Mouse (Mus musculus) bone marrow, adult 2 months (tissue): ENCODE measurements around the gene Prkcz. TPM values are rescaled to one million over a fixed set of nuclear protein-coding genes. Genes with fewer than 3 reads are reported as not detected.

Experiments
- H3K27ac ChIP-seq: fragments of 200-500 bp; 2 replicates; pipeline ENCODE4 v1.5.1; 2012; ENCODE audit warnings: low read depth, mild to moderate bottlenecking, control low read depth, inconsistent platforms, low read length; ENCODE audit not compliant: control insufficient read depth, poor library complexity, insufficient read depth
- H3K4me1 ChIP-seq: fragments of 200-500 bp; 2 replicates; pipeline ENCODE4 v1.6.1; 2011; ENCODE audit warnings: low read length; ENCODE audit not compliant: control insufficient read depth, insufficient read depth
- H3K4me3 ChIP-seq: fragments of 200-500 bp; replicated peaks from 2 replicates; pipeline ENCODE3; 2011; ENCODE audit warnings: mild to moderate bottlenecking, low read depth, low read length, control low read depth; ENCODE audit not compliant: control insufficient read depth
- CTCF ChIP-seq: fragments of 200-500 bp; IDR thresholded peaks from 2 replicates; pipeline ENCODE4 v1.5.1; 2011; ENCODE audit warnings: low read length, control low read depth; ENCODE audit not compliant: control insufficient read depth, insufficient read depth
- POLR2A ChIP-seq: fragments of 200-500 bp; IDR thresholded peaks from 2 replicates; pipeline ENCODE4 v1.6.1; 2011; ENCODE audit warnings: low read depth, mild to moderate bottlenecking, control low read depth, low read length, borderline replicate concordance; ENCODE audit not compliant: control insufficient read depth
- WGBS: fragments of 180-500 bp; shearing (Covaris S2); methylation state at CpG from one replicate; pipeline ENCODE4 v1.1.7; 2018; 5-methylcytosine and 5-hydroxymethylcytosine counted together
- polyA plus RNA-seq: library from polyadenylated mRNA; stranded (reverse); fragments of >200 nt; gene quantifications from 2 replicates; pipeline ENCODE4 v1.2.4, GENCODE M21; 2011; ENCODE audit warnings: low replicate concordance; ENCODE audit not compliant: missing spikeins, insufficient read depth, insufficient read length

The Prkcz gene
- polyA plus RNA-seq, 1 experiment, result 1.9 TPM

GRCm38 (mm10) chr4:155307591-155307990, 53.6 kb downstream of the Prkcz start:
- Histone ChIP-seq H3K4me3 (peak overlapping the region; percentile 18), H3K4me1 (peaks cover 4% of the 10 kb centered on the region), H3K27ac (peak overlapping the region; percentile 19; the same call in 1 of the 2 replicates)
- TF ChIP-seq CTCF, result no peak; the same call in 1 of the 2 replicates
- TF ChIP-seq POLR2A, result no peak
- 33% methylated on average over 5 of the region's 5 CpGs for WGBS

- Histone ChIP-seq H3K4me3 (no peak overlapping the region), H3K4me1 (peaks cover 4% of the 10 kb centered on the region), H3K27ac (no peak overlapping the region)
- TF ChIP-seq POLR2A, result no peak
- TF ChIP-seq CTCF, result no peak
- 39% methylated on average over 24 of the region's 24 CpGs for WGBS
Observed at GRCm38 (mm10) chr4:155306356-155307242, 54.6 kb downstream of the Prkcz start.

GRCm38 (mm10) chr4:155305531-155306031, 55.6 kb downstream of the Prkcz start:
- TF ChIP-seq POLR2A (no peak), CTCF (no peak)
- WGBS, result 77% methylated on average over 8 of the region's 8 CpGs
- no peak overlapping the region for H3K27ac ChIP-seq
- H3K4me3 ChIP-seq, result no peak overlapping the region
- H3K4me1 ChIP-seq, result peaks cover 4% of the 10 kb centered on the region

- Histone ChIP-seq H3K4me3 (no peak overlapping the region), H3K27ac (no peak overlapping the region), H3K4me1 (peaks cover 4% of the 10 kb centered on the region)
- 64% methylated on average over 7 of the region's 7 CpGs for WGBS
- TF ChIP-seq POLR2A (no peak), CTCF (no peak)
Observed at GRCm38 (mm10) chr4:155304508-155305096, 56.6 kb downstream of the Prkcz start.

GRCm38 (mm10) chr4:155301965-155302364, 59.2 kb downstream of the Prkcz start:
- Histone ChIP-seq H3K27ac (no peak overlapping the region), H3K4me3 (no peak overlapping the region), H3K4me1 (no peaks in the 10 kb centered on the region; the same call in 1 of the 2 replicates)
- TF ChIP-seq CTCF (no peak), POLR2A (no peak)
- 63% methylated on average over 4 of the region's 4 CpGs for WGBS

- 91% methylated on average over 7 of the region's 7 CpGs for WGBS
- no peak for TF ChIP-seq CTCF
- TF ChIP-seq POLR2A, result no peak
- H3K4me3 ChIP-seq, result no peak overlapping the region
- no peaks in the 10 kb centered on the region for H3K4me1 ChIP-seq
- H3K27ac ChIP-seq, result no peak overlapping the region
Observed at GRCm38 (mm10) chr4:155301098-155301447, 60.1 kb downstream of the Prkcz start.

- H3K4me1 ChIP-seq, result no peaks in the 10 kb centered on the region
- no peak overlapping the region for H3K4me3 ChIP-seq
- 67% methylated on average over 21 of the region's 21 CpGs for WGBS
- no peak for TF ChIP-seq CTCF
- no peak for TF ChIP-seq POLR2A
- H3K27ac ChIP-seq, result no peak overlapping the region
Observed at GRCm38 (mm10) chr4:155300421-155301097, 60.6 kb downstream of the Prkcz start.

GRCm38 (mm10) chr4:155298826-155299225, 62.3 kb downstream of the Prkcz start:
- Histone ChIP-seq H3K4me1 (no peaks in the 10 kb centered on the region), H3K4me3 (no peak overlapping the region), H3K27ac (no peak overlapping the region)
- 77% methylated on average over 4 of the region's 4 CpGs for WGBS
- no peak for TF ChIP-seq CTCF
- no peak for TF ChIP-seq POLR2A

- 45% methylated on average over 2 of the region's 2 CpGs for WGBS
- 0 out of 2 replicates have a peak, but pooled peaks have one; percentile 5 for TF ChIP-seq CTCF
- TF ChIP-seq POLR2A, result no peak
- H3K27ac ChIP-seq, result no peak overlapping the region
Observed at GRCm38 (mm10) chr4:155297057-155297456, 64.1 kb downstream of the Prkcz start.

More at GRCm38 (mm10) chr4:155297057-155297456, 64.1 kb downstream of the Prkcz start:
- Histone ChIP-seq H3K4me3 (no peak overlapping the region), H3K4me1 (no peaks in the 10 kb centered on the region)
